Mouse (Mus musculus): ENCODE data around the gene Hspbap1. TPM values are rescaled to one million over a fixed set of nuclear protein-coding genes. Genes with fewer than 3 reads are reported as not detected.

The Hspbap1 gene
- polyA plus RNA-seq, 1 experiment from 2014 or later, result 14.9 TPM

- no peak overlapping the region for H3K4me2 ChIP-seq
- H3K4me1 ChIP-seq, result peaks cover 5% of the 10 kb centered on the region; the same call in 1 of the 2 replicates
- no peak overlapping the region for H3K27ac ChIP-seq
- H3K36me3 ChIP-seq, result no peaks in the 10 kb centered on the region
- H3K9me3 ChIP-seq (replicated peaks), result no peaks in the 10 kb centered on the region
- no peak overlapping the region for H3K9ac ChIP-seq
- no peaks in the 10 kb centered on the region for H3K27me3 ChIP-seq
- no peak for ATAC-seq (replicated peaks; ENCODE audit: low FRiP score)
- no peak overlapping the region for H3K4me3 ChIP-seq (replicated peaks)
- 79% methylated on average over 5 of the region's 5 CpGs for WGBS
These were observed 11.5 kb downstream of the Hspbap1 start for GRCm38 (mm10) chr16:35781651-35782050.

- Histone ChIP-seq H3K9me3 (replicated peaks) (no peaks in the 10 kb centered on the region), H3K4me2 (no peak overlapping the region), H3K4me1 (peaks cover 7% of the 10 kb centered on the region; the same call in 1 of the 2 replicates), H3K27ac (no peak overlapping the region), H3K9ac (no peak overlapping the region), H3K36me3 (peaks cover 4% of the 10 kb centered on the region; the same call in 1 of the 2 replicates), H3K27me3 (no peaks in the 10 kb centered on the region), H3K4me3 (replicated peaks) (no peak overlapping the region)
- ATAC-seq (replicated peaks; ENCODE audit: low FRiP score), result no peak
- 83% methylated on average over 13 of the region's 13 CpGs for WGBS
These were observed 12.5 kb downstream of the Hspbap1 start for GRCm38 (mm10) chr16:35782451-35783206.

GRCm38 (mm10) chr16:35783207-35783573, 13.0 kb downstream of the Hspbap1 start:
- H3K4me1 ChIP-seq, result peaks cover 8% of the 10 kb centered on the region; the same call in 1 of the 2 replicates
- H3K9ac ChIP-seq, result no peak overlapping the region
- H3K9me3 ChIP-seq (replicated peaks), result no peaks in the 10 kb centered on the region
- H3K4me2 ChIP-seq, result no peak overlapping the region
- H3K27ac ChIP-seq, result no peak overlapping the region
- H3K27me3 ChIP-seq, result no peaks in the 10 kb centered on the region
- no peak overlapping the region for H3K4me3 ChIP-seq (replicated peaks)
- WGBS, result 79% methylated on average over 3 of the region's 3 CpGs
- ATAC-seq (replicated peaks; ENCODE audit: low FRiP score), result no peak
- peaks cover 9% of the 10 kb centered on the region; the same call in 1 of the 2 replicates for H3K36me3 ChIP-seq

GRCm38 (mm10) chr16:35784134-35784725, 14.1 kb downstream of the Hspbap1 start:
- Histone ChIP-seq H3K4me3 (replicated peaks) (no peak overlapping the region), H3K27ac (no peak overlapping the region), H3K9me3 (replicated peaks) (no peaks in the 10 kb centered on the region), H3K4me1 (peaks cover 8% of the 10 kb centered on the region; the same call in 1 of the 2 replicates), H3K36me3 (peaks cover 11% of the 10 kb centered on the region; the same call in 1 of the 2 replicates), H3K4me2 (no peak overlapping the region), H3K9ac (no peak overlapping the region), H3K27me3 (no peaks in the 10 kb centered on the region)
- 66% methylated on average over 7 of the region's 7 CpGs for WGBS
- ATAC-seq (replicated peaks; ENCODE audit: low FRiP score), result no peak

GRCm38 (mm10) chr16:35787163-35787562, 17.0 kb downstream of the Hspbap1 start:
- Histone ChIP-seq H3K4me1 (peaks cover 8% of the 10 kb centered on the region; the same call in 1 of the 2 replicates), H3K36me3 (peaks cover 22% of the 10 kb centered on the region), H3K27ac (no peak overlapping the region), H3K9me3 (replicated peaks) (no peaks in the 10 kb centered on the region), H3K4me2 (no peak overlapping the region), H3K9ac (no peak overlapping the region), H3K27me3 (no peaks in the 10 kb centered on the region), H3K4me3 (replicated peaks) (no peak overlapping the region)
- ATAC-seq (replicated peaks; ENCODE audit: low FRiP score), result no peak
- WGBS, result 88% methylated on average over 6 of the region's 6 CpGs

- H3K27ac ChIP-seq, result no peak overlapping the region
- WGBS, result 73% methylated on average over 8 of the region's 8 CpGs
- ATAC-seq (replicated peaks; ENCODE audit: low FRiP score), result no peak
These were observed 17.5 kb downstream of the Hspbap1 start for GRCm38 (mm10) chr16:35787568-35788189.

GRCm38 (mm10) chr16:35788330-35788729, 18.2 kb downstream of the Hspbap1 start:
- 89% methylated on average over 6 of the region's 6 CpGs for WGBS
- Histone ChIP-seq H3K27ac (no peak overlapping the region), H3K4me1 (peaks cover 8% of the 10 kb centered on the region; the same call in 1 of the 2 replicates), H3K4me2 (no peak overlapping the region), H3K4me3 (replicated peaks) (no peak overlapping the region), H3K9ac (no peak overlapping the region), H3K27me3 (no peaks in the 10 kb centered on the region), H3K36me3 (peaks cover 22% of the 10 kb centered on the region), H3K9me3 (replicated peaks) (no peaks in the 10 kb centered on the region)
- ATAC-seq (replicated peaks; ENCODE audit: low FRiP score), result no peak

More at GRCm38 (mm10) chr16:35787568-35788189, 17.5 kb downstream of the Hspbap1 start:
- Histone ChIP-seq H3K4me1 (peaks cover 8% of the 10 kb centered on the region; the same call in 1 of the 2 replicates), H3K4me2 (no peak overlapping the region), H3K4me3 (replicated peaks) (no peak overlapping the region), H3K36me3 (peaks cover 22% of the 10 kb centered on the region), H3K9me3 (replicated peaks) (no peaks in the 10 kb centered on the region), H3K9ac (no peak overlapping the region), H3K27me3 (no peaks in the 10 kb centered on the region)

GRCm38 (mm10) chr16:35791962-35792521, 21.9 kb downstream of the Hspbap1 start:
- Histone ChIP-seq H3K36me3 (peaks cover 25% of the 10 kb centered on the region), H3K4me1 (0 out of 2 replicates have a peak, but pooled peaks cover 6% of the 10 kb centered on the region), H3K4me2 (no peak overlapping the region), H3K9ac (no peak overlapping the region), H3K27ac (no peak overlapping the region), H3K27me3 (no peaks in the 10 kb centered on the region), H3K9me3 (replicated peaks) (no peaks in the 10 kb centered on the region), H3K4me3 (replicated peaks) (no peak overlapping the region)
- ATAC-seq (replicated peaks; ENCODE audit: low FRiP score), result no peak
- 87% methylated on average over 6 of the region's 6 CpGs for WGBS

GRCm38 (mm10) chr16:35802163-35802562, 32.0 kb downstream of the Hspbap1 start:
- Histone ChIP-seq H3K27ac (no peak overlapping the region), H3K36me3 (peaks cover 29% of the 10 kb centered on the region; the same call in 1 of the 2 replicates), H3K4me2 (no peak overlapping the region), H3K9ac (no peak overlapping the region), H3K4me3 (replicated peaks) (no peak overlapping the region), H3K9me3 (replicated peaks) (peaks cover 9% of the 10 kb centered on the region), H3K4me1 (no peaks in the 10 kb centered on the region), H3K27me3 (no peaks in the 10 kb centered on the region)
- 78% methylated on average over 7 of the region's 7 CpGs for WGBS
- no peak for ATAC-seq (replicated peaks; ENCODE audit: low FRiP score)

- ATAC-seq (replicated peaks; ENCODE audit: low FRiP score), result no peak
- WGBS, result 87% methylated on average over 4 of the region's 4 CpGs
- H3K4me1 ChIP-seq, result no peaks in the 10 kb centered on the region
- H3K4me2 ChIP-seq, result no peak overlapping the region
- H3K36me3 ChIP-seq, result peaks cover 24% of the 10 kb centered on the region; the same call in 1 of the 2 replicates
- no peaks in the 10 kb centered on the region for H3K27me3 ChIP-seq
- H3K27ac ChIP-seq, result no peak overlapping the region
- H3K9ac ChIP-seq, result no peak overlapping the region
- H3K9me3 ChIP-seq (replicated peaks), result peaks cover 9% of the 10 kb centered on the region
- H3K4me3 ChIP-seq (replicated peaks), result no peak overlapping the region
These were observed 33.5 kb downstream of the Hspbap1 start for GRCm38 (mm10) chr16:35803723-35804122.

- 88% methylated on average over 6 of the region's 6 CpGs for WGBS
- ATAC-seq (replicated peaks; ENCODE audit: low FRiP score), result no peak
- Histone ChIP-seq H3K9me3 (replicated peaks) (no peaks in the 10 kb centered on the region), H3K36me3 (peaks cover 5% of the 10 kb centered on the region; the same call in 1 of the 2 replicates), H3K4me2 (no peak overlapping the region), H3K4me3 (replicated peaks) (no peak overlapping the region), H3K27ac (no peak overlapping the region), H3K27me3 (no peaks in the 10 kb centered on the region), H3K4me1 (no peaks in the 10 kb centered on the region), H3K9ac (no peak overlapping the region)
These were observed 36.9 kb downstream of the Hspbap1 start for GRCm38 (mm10) chr16:35806973-35807662.
